ENCODE assay signal across 1 mouse cellular context in genomic region chr15:98978409-98979172, GRCm38 (mm10).
TF ChIP-seq lines count a peak whose summit lies in the region.

No protein-coding gene starts in this region.

TF ChIP-seq in MEL, 35 proteins besides CTCF, POLR2A, EP300 and RAD21:
- TF ChIP-seq MAX (IDR thresholded peaks at IDR 0.05; ENCODE audit: low read length) (no peak), TBP (IDR thresholded peaks at IDR 0.05; ENCODE audit: low read depth, low read length) (peak; percentile 31; the same call in 1 of the 2 replicates)
TF ChIP-seq in MEL: peak in this region for 1.
